Mouse (Mus musculus) myocyte (in vitro differentiated cells): ENCODE measurements around the gene Gm20388.

Source experiments
- E2F4 ChIP-seq: IDR thresholded peaks from one replicate; pipeline ENCODE4 v1.6.1; 2011; ENCODE audit warnings: mild to moderate bottlenecking, control low read depth, moderate library complexity; ENCODE audit not compliant: insufficient read depth
- POLR2A ChIP-seq: IDR thresholded peaks from one replicate; pipeline ENCODE4 v1.6.1; 2011; ENCODE audit warnings: low read depth, mild to moderate bottlenecking, control low read depth, moderate library complexity; ENCODE audit not compliant: insufficient read length
- POLR2AphosphoS2 ChIP-seq: IDR thresholded peaks from one replicate; pipeline ENCODE4 v1.6.1; 2011; ENCODE audit warnings: low read depth, control low read depth; ENCODE audit not compliant: insufficient read length
- SRF ChIP-seq: IDR thresholded peaks from one replicate; pipeline ENCODE4 v1.6.1; 2011; ENCODE audit warnings: low read depth; ENCODE audit not compliant: control insufficient read depth, insufficient read length
- TCF12 ChIP-seq: IDR thresholded peaks from one replicate; pipeline ENCODE4 v1.6.1; 2011; ENCODE audit warnings: mild to moderate bottlenecking, control low read depth; ENCODE audit not compliant: poor library complexity, insufficient read depth, severe bottlenecking

GRCm38 (mm10) chr8:124180681-124181445, 4270.2 kb downstream of the Gm20388 start:
- TF ChIP-seq SRF (no peak), POLR2AphosphoS2 (no peak), POLR2A (no peak), E2F4 (no peak), TCF12 (no peak)
